Mouse (Mus musculus) bone marrow, adult 2 months (tissue): ENCODE data around the gene Hjurp. TPM values are rescaled to one million over a fixed set of nuclear protein-coding genes. Genes with fewer than 3 reads are reported as not detected.

Experiments
- H3K27ac ChIP-seq: fragments of 200-500 bp; 2 replicates; pipeline ENCODE4 v1.5.1; 2012; ENCODE audit warnings: low read depth, mild to moderate bottlenecking, control low read depth, inconsistent platforms, low read length; ENCODE audit not compliant: control insufficient read depth, poor library complexity, insufficient read depth
- H3K4me1 ChIP-seq: fragments of 200-500 bp; 2 replicates; pipeline ENCODE4 v1.6.1; 2011; ENCODE audit warnings: low read length; ENCODE audit not compliant: control insufficient read depth, insufficient read depth
- H3K4me3 ChIP-seq: fragments of 200-500 bp; replicated peaks from 2 replicates; pipeline ENCODE3; 2011; ENCODE audit warnings: mild to moderate bottlenecking, low read depth, low read length, control low read depth; ENCODE audit not compliant: control insufficient read depth
- CTCF ChIP-seq: fragments of 200-500 bp; IDR thresholded peaks from 2 replicates; pipeline ENCODE4 v1.5.1; 2011; ENCODE audit warnings: low read length, control low read depth; ENCODE audit not compliant: control insufficient read depth, insufficient read depth
- POLR2A ChIP-seq: fragments of 200-500 bp; IDR thresholded peaks from 2 replicates; pipeline ENCODE4 v1.6.1; 2011; ENCODE audit warnings: low read depth, mild to moderate bottlenecking, control low read depth, low read length, borderline replicate concordance; ENCODE audit not compliant: control insufficient read depth
- whole genome bisulfite sequencing: fragments of 180-500 bp; shearing (Covaris S2); methylation state at CpG from one replicate; pipeline ENCODE4 v1.1.7; 2018; 5-methylcytosine and 5-hydroxymethylcytosine counted together
- polyA plus RNA-seq: library from polyadenylated mRNA; stranded (reverse); fragments of >200 nt; gene quantifications from 2 replicates; pipeline ENCODE4 v1.2.4, GENCODE M21; 2011; ENCODE audit warnings: low replicate concordance; ENCODE audit not compliant: missing spikeins, insufficient read depth, insufficient read length

Hjurp gene
- polyA plus RNA-seq, 1 experiment, result 135 TPM

GRCm38 (mm10) chr1:88249596-88249995, 27.8 kb downstream of the Hjurp start:
- 74% methylated on average over 7 of the region's 7 CpGs for WGBS
- peaks cover 1% of the 10 kb centered on the region; the same call in 1 of the 2 replicates for H3K4me1 ChIP-seq
- H3K27ac ChIP-seq, result no peak overlapping the region
- TF ChIP-seq POLR2A, result no peak
- TF ChIP-seq CTCF, result no peak
- H3K4me3 ChIP-seq, result no peak overlapping the region

- 46% methylated on average over 4 of the region's 4 CpGs for WGBS
- Histone ChIP-seq H3K4me1 (peaks cover 1% of the 10 kb centered on the region; the same call in 1 of the 2 replicates), H3K4me3 (no peak overlapping the region), H3K27ac (no peak overlapping the region)
- no peak for TF ChIP-seq CTCF
- TF ChIP-seq POLR2A, result no peak
Measured at GRCm38 (mm10) chr1:88248658-88249057, 28.8 kb downstream of the Hjurp start.

DNA sequence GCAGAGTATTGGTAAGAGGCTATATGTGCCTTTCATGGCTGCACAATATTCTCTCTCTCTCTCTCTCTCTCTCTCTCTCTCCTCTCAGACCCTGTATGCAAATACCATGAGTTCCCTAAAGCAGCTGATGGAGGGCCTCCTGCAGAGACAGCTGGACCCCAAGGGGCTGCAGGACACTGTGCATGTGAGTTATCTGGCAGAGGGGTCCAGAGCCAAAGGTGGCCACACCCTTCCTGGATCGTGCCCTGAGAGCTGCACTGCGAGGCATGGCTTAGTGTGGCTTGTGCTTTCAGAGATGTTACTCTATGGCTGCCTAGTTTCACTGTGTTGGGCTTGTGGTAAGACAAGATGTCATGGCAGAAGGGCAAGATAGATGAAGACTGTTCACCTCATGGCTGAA, 29.8 kb downstream of the Hjurp start:
- Histone ChIP-seq H3K4me1 (0 out of 2 replicates have a peak, but pooled peaks cover 1% of the 10 kb centered on the region), H3K4me3 (no peak overlapping the region)

GRCm38 (mm10) chr1:88246386-88246785, 31.0 kb downstream of the Hjurp start:
- Histone ChIP-seq H3K27ac (no peak overlapping the region), H3K4me1 (0 out of 2 replicates have a peak, but pooled peaks cover 1% of the 10 kb centered on the region), H3K4me3 (no peak overlapping the region)
- TF ChIP-seq CTCF (no peak), POLR2A (no peak)
- WGBS, result 45% methylated on average over 6 of the region's 6 CpGs

More for the DNA sequence above, 29.8 kb downstream of the Hjurp start:
- WGBS, result 51% methylated on average over 2 of the region's 2 CpGs
- no peak overlapping the region for H3K27ac ChIP-seq
- TF ChIP-seq CTCF, result no peak

DNA sequence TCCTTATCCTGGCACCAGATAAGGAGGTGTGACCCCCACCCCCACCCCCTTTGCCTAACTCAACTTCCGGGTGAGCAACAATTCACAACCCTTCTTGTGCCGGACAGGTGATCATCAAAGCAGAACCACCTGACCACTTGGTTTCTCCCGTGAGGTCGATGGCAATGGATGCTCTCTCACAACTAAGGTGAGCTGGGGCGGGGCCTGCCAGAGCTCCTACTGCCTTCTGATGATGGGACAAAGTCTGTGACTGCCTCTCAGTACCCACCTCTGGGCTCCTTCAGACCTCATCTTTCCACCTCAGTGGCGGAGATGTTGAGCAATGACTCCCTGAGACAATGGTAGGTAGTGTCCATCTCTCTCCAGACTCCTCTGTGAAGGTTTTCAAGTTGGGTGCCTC, 31.6 kb downstream of the Hjurp start:
- 74% methylated on average over 6 of the region's 6 CpGs for WGBS
- Histone ChIP-seq H3K4me3 (no peak overlapping the region), H3K27ac (no peak overlapping the region), H3K4me1 (0 out of 2 replicates have a peak, but pooled peaks cover 1% of the 10 kb centered on the region)
- no peak for TF ChIP-seq POLR2A
- TF ChIP-seq CTCF, result no peak

GRCm38 (mm10) chr1:88243861-88244260, 33.6 kb downstream of the Hjurp start:
- TF ChIP-seq POLR2A, result no peak
- no peak for TF ChIP-seq CTCF
- Histone ChIP-seq H3K4me1 (0 out of 2 replicates have a peak, but pooled peaks cover 1% of the 10 kb centered on the region), H3K4me3 (no peak overlapping the region), H3K27ac (no peak overlapping the region)
- WGBS, result 62% methylated on average over 5 of the region's 5 CpGs

DNA sequence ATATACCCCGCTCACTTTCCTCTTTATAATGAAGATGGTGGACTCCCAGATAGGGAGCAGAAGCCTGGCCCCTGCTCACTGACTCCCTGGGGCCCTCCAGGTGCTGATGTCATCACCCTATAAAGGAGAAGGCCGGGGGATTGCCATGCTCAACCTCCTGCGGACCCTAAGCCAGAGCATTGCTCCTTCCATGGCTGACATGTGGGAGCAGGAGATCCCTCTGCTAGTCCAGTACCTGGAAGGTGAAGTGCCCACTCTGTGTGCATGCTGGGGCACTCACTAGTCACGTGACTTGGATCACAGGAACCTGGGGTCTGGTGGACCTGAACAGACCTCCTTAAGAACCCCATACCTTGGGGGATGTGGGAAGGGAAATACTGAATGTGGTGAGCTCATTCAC, 36.9 kb downstream of the Hjurp start:
- WGBS, result 61% methylated on average over 4 of the region's 4 CpGs
- no peak for TF ChIP-seq POLR2A
- no peak for TF ChIP-seq CTCF
- Histone ChIP-seq H3K27ac (no peak overlapping the region), H3K4me1 (no peaks in the 10 kb centered on the region), H3K4me3 (no peak overlapping the region)

GRCm38 (mm10) chr1:88240072-88240471, 37.4 kb downstream of the Hjurp start:
- no peak for TF ChIP-seq CTCF
- TF ChIP-seq POLR2A, result no peak
- Histone ChIP-seq H3K4me1 (no peaks in the 10 kb centered on the region), H3K27ac (no peak overlapping the region), H3K4me3 (no peak overlapping the region)
- 67% methylated on average over 5 of the region's 5 CpGs for whole genome bisulfite sequencing

DNA sequence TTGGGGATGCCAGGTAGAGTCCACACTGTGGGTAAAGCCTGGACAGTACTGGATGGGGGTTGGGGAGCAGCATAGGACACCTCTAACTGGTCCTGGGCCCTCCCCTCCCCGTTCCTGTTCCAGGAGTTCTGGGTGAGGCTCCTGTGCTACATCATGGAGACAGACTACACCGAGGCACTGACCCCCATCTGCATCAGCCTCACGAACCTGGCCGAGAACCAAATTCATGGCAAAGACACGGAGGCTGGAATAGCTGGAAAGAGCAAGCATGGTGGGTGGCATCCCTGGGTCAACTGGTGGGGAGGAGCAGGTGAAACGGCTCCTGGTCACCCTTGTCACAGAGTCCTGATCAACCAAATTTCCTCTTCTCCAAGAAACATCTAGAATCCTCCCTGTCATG, 38.7 kb downstream of the Hjurp start:
- no peak overlapping the region for H3K4me3 ChIP-seq
- WGBS, result 68% methylated on average over 6 of the region's 6 CpGs

More for the DNA sequence above, 38.7 kb downstream of the Hjurp start:
- no peaks in the 10 kb centered on the region for H3K4me1 ChIP-seq
- TF ChIP-seq CTCF (no peak), POLR2A (no peak)
- no peak overlapping the region for H3K27ac ChIP-seq
